Mouse (Mus musculus): Measurements from ENCODE around the gene Trabd2b. TPM values are rescaled to one million over a fixed set of nuclear protein-coding genes. Genes with fewer than 3 reads are reported as not detected.

The Trabd2b gene
- polyA plus RNA-seq, 1 experiment = 0.63 TPM

DNA sequence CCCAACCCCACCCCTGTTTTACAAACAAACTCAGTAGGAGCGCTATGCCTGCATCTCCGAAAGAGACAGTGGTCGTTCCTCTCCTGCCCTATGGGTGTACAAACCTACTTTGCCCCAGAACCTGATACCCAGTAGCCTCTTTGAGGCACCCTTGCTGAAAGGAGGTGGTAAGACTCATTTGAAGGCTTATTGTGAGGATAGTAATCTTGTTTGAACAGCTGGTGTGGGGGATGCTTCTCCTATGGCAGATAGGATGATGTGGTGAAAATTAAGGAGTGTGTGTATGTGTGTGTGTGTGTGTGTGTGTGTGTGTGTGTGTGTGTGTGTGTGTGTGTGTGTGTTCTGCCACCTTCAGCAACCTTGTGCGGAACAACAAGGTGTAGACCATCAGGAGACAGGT, 202.8 kb downstream of the Trabd2b start:
- no peaks in the 10 kb centered on the region for H3K9me3 ChIP-seq (replicated peaks; ENCODE audit: control insufficient read depth, insufficient read depth, low read length, poor library complexity, severe bottlenecking)
- H3K9ac ChIP-seq (ENCODE audit: low read depth, poor library complexity, severe bottlenecking) = no peak overlapping the region
- H3K27me3 ChIP-seq (ENCODE audit: control insufficient read depth, insufficient read depth, low read length, poor library complexity, severe bottlenecking) = no peaks in the 10 kb centered on the region
- no peaks in the 10 kb centered on the region for H3K36me3 ChIP-seq (ENCODE audit: control insufficient read depth, insufficient read depth, low read length, poor library complexity, severe bottlenecking)
- H3K4me1 ChIP-seq (ENCODE audit: control insufficient read depth, insufficient read depth, low read length) = no peaks in the 10 kb centered on the region
- H3K4me3 ChIP-seq (ENCODE audit: low read depth, low read length) = no peak overlapping the region
- TF ChIP-seq CTCF (IDR thresholded peaks at IDR 0.05; ENCODE audit: low read depth, low read length) = no peak
- no peak for TF ChIP-seq EP300 (IDR thresholded peaks at IDR 0.05; ENCODE audit: insufficient read depth, low read depth, low read length)
- no peak for TF ChIP-seq POLR2A (IDR thresholded peaks at IDR 0.05; ENCODE audit: insufficient read depth, low read length)
- H3K27ac ChIP-seq (ENCODE audit: insufficient read depth, low read length) = no peak overlapping the region

DNA sequence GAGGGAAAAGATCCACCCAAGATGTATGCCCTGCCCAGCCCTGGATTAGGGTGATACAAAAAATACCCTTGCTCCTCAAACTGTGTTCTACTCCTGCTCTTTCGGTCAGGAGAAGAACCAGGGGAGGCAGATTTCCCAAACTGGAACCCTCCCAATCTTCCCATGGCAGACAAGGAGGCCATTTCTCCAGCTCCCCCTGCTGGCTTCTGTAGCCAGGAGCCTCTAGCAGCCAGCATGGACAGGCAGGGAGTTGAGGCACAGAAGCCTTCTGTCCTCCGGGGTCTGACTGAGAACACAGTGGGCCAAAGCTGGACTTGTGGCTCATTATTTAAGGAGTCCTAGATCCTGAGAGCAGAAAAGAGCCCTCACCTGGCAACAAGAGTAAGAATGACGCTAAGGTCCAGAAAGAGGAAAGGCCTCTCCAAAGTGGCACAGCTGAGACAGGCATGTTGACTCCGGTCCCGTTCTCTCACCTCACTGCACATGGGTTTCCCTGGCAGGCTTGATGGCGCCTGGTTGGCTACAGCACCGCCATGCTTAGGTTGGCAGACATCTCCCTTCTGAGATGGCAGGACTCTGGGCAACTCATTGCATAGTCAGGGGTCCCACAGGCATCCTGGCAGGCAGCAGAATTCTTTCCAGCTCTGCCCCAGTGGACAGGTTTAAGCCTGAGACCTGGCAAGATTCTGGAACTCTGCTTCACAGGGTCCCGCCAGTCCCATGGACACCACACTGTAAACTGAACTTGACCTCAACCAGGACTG, 204.8 kb downstream of the Trabd2b start:
- 0 out of 2 replicates have a peak overlapping the region, but pooled peaks have one; percentile 37 for H3K4me3 ChIP-seq (ENCODE audit: low read depth, low read length)
- no peaks in the 10 kb centered on the region for H3K9me3 ChIP-seq (replicated peaks; ENCODE audit: control insufficient read depth, insufficient read depth, low read length, poor library complexity, severe bottlenecking)
- H3K4me1 ChIP-seq (ENCODE audit: control insufficient read depth, insufficient read depth, low read length) = no peaks in the 10 kb centered on the region
- no peaks in the 10 kb centered on the region for H3K27me3 ChIP-seq (ENCODE audit: control insufficient read depth, insufficient read depth, low read length, poor library complexity, severe bottlenecking)
- no peak overlapping the region for H3K9ac ChIP-seq (ENCODE audit: low read depth, poor library complexity, severe bottlenecking)
- H3K36me3 ChIP-seq (ENCODE audit: control insufficient read depth, insufficient read depth, low read length, poor library complexity, severe bottlenecking) = no peaks in the 10 kb centered on the region
- no peak overlapping the region for H3K27ac ChIP-seq (ENCODE audit: insufficient read depth, low read length)
- TF ChIP-seq CTCF (IDR thresholded peaks at IDR 0.05; ENCODE audit: low read depth, low read length) (peak; percentile 26), POLR2A (IDR thresholded peaks at IDR 0.05; ENCODE audit: insufficient read depth, low read length) (no peak)

DNA sequence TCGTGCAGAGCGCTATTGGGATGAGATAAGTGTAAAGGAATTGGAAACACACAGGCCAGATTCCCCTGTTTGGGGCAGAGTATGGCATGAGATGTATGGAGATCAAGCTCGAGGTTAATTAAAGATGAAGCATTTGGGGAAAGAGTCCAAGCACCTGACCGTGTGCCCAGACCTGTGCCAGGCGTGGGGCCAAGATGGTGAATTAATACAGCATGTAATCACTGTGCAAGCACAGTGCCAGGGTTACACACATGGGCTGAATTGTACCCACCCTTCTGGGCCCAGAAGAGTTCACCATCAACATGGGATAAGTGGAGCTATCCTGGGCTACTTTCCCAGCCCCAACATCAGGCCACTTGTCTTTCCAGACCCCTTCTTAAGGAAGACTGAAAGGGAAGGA, 205.5 kb downstream of the Trabd2b start:
- H3K4me1 ChIP-seq (ENCODE audit: control insufficient read depth, insufficient read depth, low read length) = no peaks in the 10 kb centered on the region
- H3K9me3 ChIP-seq (replicated peaks; ENCODE audit: control insufficient read depth, insufficient read depth, low read length, poor library complexity, severe bottlenecking) = no peaks in the 10 kb centered on the region
- no peak overlapping the region for H3K9ac ChIP-seq (ENCODE audit: low read depth, poor library complexity, severe bottlenecking)
- H3K27ac ChIP-seq (ENCODE audit: insufficient read depth, low read length) = no peak overlapping the region
- no peak overlapping the region for H3K4me3 ChIP-seq (ENCODE audit: low read depth, low read length)
- TF ChIP-seq CTCF (IDR thresholded peaks at IDR 0.05; ENCODE audit: low read depth, low read length) = no peak
- no peak for TF ChIP-seq POLR2A (IDR thresholded peaks at IDR 0.05; ENCODE audit: insufficient read depth, low read length)
- no peak for TF ChIP-seq EP300 (IDR thresholded peaks at IDR 0.05; ENCODE audit: insufficient read depth, low read depth, low read length)
- no peaks in the 10 kb centered on the region for H3K36me3 ChIP-seq (ENCODE audit: control insufficient read depth, insufficient read depth, low read length, poor library complexity, severe bottlenecking)
- no peaks in the 10 kb centered on the region for H3K27me3 ChIP-seq (ENCODE audit: control insufficient read depth, insufficient read depth, low read length, poor library complexity, severe bottlenecking)

DNA sequence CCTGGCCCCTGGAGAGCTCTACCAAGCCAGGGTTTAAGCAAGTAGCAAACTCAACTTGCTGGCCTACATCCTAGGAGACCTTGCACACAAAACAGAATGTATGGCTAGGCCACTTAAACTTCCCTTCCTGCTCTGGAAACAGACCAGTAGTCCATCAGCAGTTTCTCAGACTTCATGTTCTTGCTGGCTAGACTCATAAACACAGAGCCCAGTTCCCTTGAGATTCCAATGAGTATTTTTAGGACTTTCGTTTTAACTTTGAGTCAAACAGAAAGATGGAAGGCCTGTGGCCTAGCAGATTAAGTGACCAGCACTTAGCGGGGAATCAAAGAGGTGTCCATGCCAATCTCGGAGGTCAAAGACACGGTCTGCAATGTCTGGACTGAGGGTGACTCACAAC, 206.3 kb downstream of the Trabd2b start:
- Histone ChIP-seq H3K9me3 (replicated peaks; ENCODE audit: control insufficient read depth, insufficient read depth, low read length, poor library complexity, severe bottlenecking) (no peaks in the 10 kb centered on the region), H3K9ac (ENCODE audit: low read depth, poor library complexity, severe bottlenecking) (no peak overlapping the region), H3K4me1 (ENCODE audit: control insufficient read depth, insufficient read depth, low read length) (no peaks in the 10 kb centered on the region), H3K4me3 (ENCODE audit: low read depth, low read length) (no peak overlapping the region), H3K36me3 (ENCODE audit: control insufficient read depth, insufficient read depth, low read length, poor library complexity, severe bottlenecking) (no peaks in the 10 kb centered on the region), H3K27ac (ENCODE audit: insufficient read depth, low read length) (no peak overlapping the region), H3K27me3 (ENCODE audit: control insufficient read depth, insufficient read depth, low read length, poor library complexity, severe bottlenecking) (no peaks in the 10 kb centered on the region)
- no peak for TF ChIP-seq CTCF (IDR thresholded peaks at IDR 0.05; ENCODE audit: low read depth, low read length)
- TF ChIP-seq EP300 (IDR thresholded peaks at IDR 0.05; ENCODE audit: insufficient read depth, low read depth, low read length) = no peak
- no peak for TF ChIP-seq POLR2A (IDR thresholded peaks at IDR 0.05; ENCODE audit: insufficient read depth, low read length)

DNA sequence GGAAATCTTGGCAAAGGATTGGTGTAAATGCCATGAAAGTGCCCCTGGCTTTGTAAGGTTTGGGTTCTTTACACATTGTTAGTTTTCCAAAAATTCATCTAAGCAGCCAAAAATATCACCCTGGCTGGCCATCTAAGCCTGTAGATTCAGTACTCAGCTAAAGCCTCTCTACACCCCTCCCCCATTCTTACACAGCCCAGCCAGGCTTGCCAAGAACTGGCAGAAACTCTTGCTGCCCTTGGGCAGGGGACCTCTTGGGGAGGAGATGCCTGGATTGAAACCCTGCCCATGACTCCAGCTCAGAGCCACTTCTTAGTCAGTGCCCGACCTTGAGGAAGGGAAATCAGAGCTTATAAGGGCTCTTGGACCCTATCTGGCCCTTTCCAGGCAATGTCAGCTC, 207.6 kb downstream of the Trabd2b start:
- H3K27me3 ChIP-seq (ENCODE audit: control insufficient read depth, insufficient read depth, low read length, poor library complexity, severe bottlenecking) = no peaks in the 10 kb centered on the region
- H3K9ac ChIP-seq (ENCODE audit: low read depth, poor library complexity, severe bottlenecking) = no peak overlapping the region
- no peaks in the 10 kb centered on the region for H3K4me1 ChIP-seq (ENCODE audit: control insufficient read depth, insufficient read depth, low read length)
- no peak overlapping the region for H3K4me3 ChIP-seq (ENCODE audit: low read depth, low read length)
- no peak for TF ChIP-seq POLR2A (IDR thresholded peaks at IDR 0.05; ENCODE audit: insufficient read depth, low read length)
- TF ChIP-seq EP300 (IDR thresholded peaks at IDR 0.05; ENCODE audit: insufficient read depth, low read depth, low read length) = no peak
- TF ChIP-seq CTCF (IDR thresholded peaks at IDR 0.05; ENCODE audit: low read depth, low read length) = no peak
- H3K27ac ChIP-seq (ENCODE audit: insufficient read depth, low read length) = no peak overlapping the region
- no peaks in the 10 kb centered on the region for H3K36me3 ChIP-seq (ENCODE audit: control insufficient read depth, insufficient read depth, low read length, poor library complexity, severe bottlenecking)
- H3K9me3 ChIP-seq (replicated peaks; ENCODE audit: control insufficient read depth, insufficient read depth, low read length, poor library complexity, severe bottlenecking) = no peaks in the 10 kb centered on the region

DNA sequence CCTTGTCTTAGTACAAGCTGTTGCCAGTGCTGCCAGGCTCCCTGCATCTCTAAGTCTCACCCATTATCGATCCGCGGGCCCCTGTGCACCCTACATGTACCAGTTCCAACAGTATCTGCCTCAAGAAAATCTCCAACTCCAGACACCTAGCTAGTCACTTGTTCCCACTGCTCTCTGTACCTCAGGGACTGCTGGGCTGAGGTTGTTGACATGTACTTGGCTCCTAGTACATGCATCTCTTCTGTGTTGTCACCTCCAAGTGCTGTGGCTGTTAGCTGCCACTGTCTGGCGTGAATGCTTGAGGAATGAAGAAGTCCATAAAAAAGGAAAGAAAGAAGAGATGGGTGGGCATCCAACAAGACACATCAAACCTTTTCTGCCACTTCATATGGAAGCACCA, 209.2 kb downstream of the Trabd2b start:
- Histone ChIP-seq H3K9ac (ENCODE audit: low read depth, poor library complexity, severe bottlenecking) (no peak overlapping the region), H3K4me1 (ENCODE audit: control insufficient read depth, insufficient read depth, low read length) (no peaks in the 10 kb centered on the region), H3K27ac (ENCODE audit: insufficient read depth, low read length) (no peak overlapping the region), H3K27me3 (ENCODE audit: control insufficient read depth, insufficient read depth, low read length, poor library complexity, severe bottlenecking) (no peaks in the 10 kb centered on the region; the same call in 1 of the 2 replicates), H3K9me3 (replicated peaks; ENCODE audit: control insufficient read depth, insufficient read depth, low read length, poor library complexity, severe bottlenecking) (no peaks in the 10 kb centered on the region), H3K4me3 (ENCODE audit: low read depth, low read length) (no peak overlapping the region), H3K36me3 (ENCODE audit: control insufficient read depth, insufficient read depth, low read length, poor library complexity, severe bottlenecking) (no peaks in the 10 kb centered on the region)
- TF ChIP-seq CTCF (IDR thresholded peaks at IDR 0.05; ENCODE audit: low read depth, low read length) (no peak), POLR2A (IDR thresholded peaks at IDR 0.05; ENCODE audit: insufficient read depth, low read length) (no peak), EP300 (IDR thresholded peaks at IDR 0.05; ENCODE audit: insufficient read depth, low read depth, low read length) (no peak)

Measured in ES-Bruce4 (cell line).